18 mouse cellular contexts compared by ENCODE assay signal in genomic region chr1:120070168-120070567, GRCm38 (mm10). TPM values are rescaled to one million over a fixed set of nuclear protein-coding genes. Genes with fewer than 3 reads are reported as not detected.
DNase-seq lines count a peak whose midpoint lies in the region; ATAC-seq and TF ChIP-seq lines count a peak whose summit lies in the region.
"Had no signal": no experiment of that assay in that cellular context is flagged by ENCODE, and none has a peak within 500 bp of the region (broad histone marks: within the 10 kb centered on the region; RNA-seq: fewer than 3 reads in every experiment).

No protein-coding gene starts in this region.

- peaks cover 43% of the 10 kb centered on the region for H3K4me1 ChIP-seq in kidney, adult 2 months (ENCODE audit: control insufficient read depth, insufficient read depth, low read length)
- peaks cover 19% of the 10 kb centered on the region for H3K4me1 ChIP-seq in kidney, embryonic 14.5 days (ENCODE audit: control insufficient read depth, insufficient read depth, low read length)
- H3K4me1 ChIP-seq in lung, postnatal 0 days (ENCODE audit: insufficient read depth, low read depth, low read length), result peaks cover 20% of the 10 kb centered on the region
- H3K4me1 ChIP-seq in heart, adult 2 months (ENCODE audit: control insufficient read depth, insufficient read depth, low read length), result peaks cover 2% of the 10 kb centered on the region; the same call in 1 of the 2 replicates

- H3K79me2 ChIP-seq in heart, adult 2 months (replicated peaks; ENCODE audit: control insufficient read depth, insufficient read depth, low read length), result no peaks in the 10 kb centered on the region

- no peak overlapping the region for H3K4me3 ChIP-seq in kidney, adult 2 months (ENCODE audit: insufficient read depth, low read depth, low read length)
- no peak overlapping the region for H3K4me3 ChIP-seq in kidney, embryonic 14.5 days (ENCODE audit: low read length)
- no peak overlapping the region for H3K4me3 ChIP-seq in lung, postnatal 0 days (ENCODE audit: low read depth, low read length)
- no peak overlapping the region for H3K4me3 ChIP-seq in heart, adult 2 months
- H3K4me3 ChIP-seq: embryonic facial prominence, embryonic 10.5 days; forebrain, embryonic 15.5 days; heart, embryonic 10.5 days; midbrain, embryonic 10.5 days had no signal

- no peak for ATAC-seq in kidney, embryonic 14.5 days (ENCODE audit: low FRiP score, low TSS enrichment)
- ATAC-seq in lung, postnatal 0 days, result no peak
- ATAC-seq: forebrain, embryonic 15.5 days; hindbrain, embryonic 16.5 days; Patski had no signal

- intact Hi-C loops in heart, adult 2 months (cut with DNase I), result no loop called here

- H3K27ac ChIP-seq in kidney, adult 2 months (ENCODE audit: insufficient read depth, low read depth, low read length), result no peak overlapping the region
- H3K27ac ChIP-seq in kidney, embryonic 14.5 days (ENCODE audit: low read depth, low read length), result no peak overlapping the region
- H3K27ac ChIP-seq in lung, postnatal 0 days (ENCODE audit: low read length), result peak overlapping the region; percentile 72
- no peak overlapping the region for H3K27ac ChIP-seq in heart, adult 2 months
- H3K27ac ChIP-seq: embryonic facial prominence, embryonic 10.5 days; forebrain, embryonic 15.5 days; heart, embryonic 10.5 days; liver, embryonic 14.5 days; midbrain, embryonic 10.5 days had no signal

- peak; percentile 71 for DNase-seq in kidney, adult 2 months
- no peak for DNase-seq in lung, postnatal 0 days (ENCODE audit: low spot score)
- no peak for DNase-seq in lung, adult 18-20 months
- DNase-seq in kidney, postnatal 14 days, result peak; percentile 58
- no peak for DNase-seq in natural killer cell, adult 2 months (ENCODE audit: low spot score in 2 of 2)
- no peak for DNase-seq in heart, adult 2 months
- DNase-seq: adrenal gland, postnatal 36 days; cerebellum, adult 9-10 months; lung, postnatal 10 days had no signal

- WGBS in kidney, adult 2 months, result 57% methylated on average over 6 of the region's 6 CpGs
- 31% methylated on average over 6 of the region's 6 CpGs for WGBS in kidney, embryonic 14.5 days
- WGBS in lung, postnatal 0 days, result 56% methylated on average over 6 of the region's 6 CpGs
- WGBS in heart, adult 2 months, result 78% methylated on average over 6 of the region's 6 CpGs

- H3K9me3 ChIP-seq in kidney, embryonic 14.5 days (ENCODE audit: control insufficient read depth, low read length), result no peaks in the 10 kb centered on the region
- no peaks in the 10 kb centered on the region for H3K9me3 ChIP-seq in lung, postnatal 0 days (ENCODE audit: low read length)
- H3K9me3 ChIP-seq: embryonic facial prominence, embryonic 10.5 days; forebrain, embryonic 15.5 days; heart, embryonic 10.5 days; midbrain, embryonic 10.5 days had no signal

- TF ChIP-seq CTCF in kidney, adult 2 months (conservative IDR thresholded peaks at IDR 0.05; ENCODE audit: insufficient read depth, insufficient read length, low read depth, low read length), result no peak
- TF ChIP-seq CTCF in lung, postnatal 0 days (IDR thresholded peaks at IDR 0.05), result no peak
- no peak for TF ChIP-seq CTCF in heart, adult 2 months (IDR thresholded peaks at IDR 0.05)

- H3K4me2 ChIP-seq in kidney, embryonic 14.5 days (replicated peaks; ENCODE audit: low read depth, low read length), result no peak overlapping the region
- no peak overlapping the region for H3K4me2 ChIP-seq in lung, postnatal 0 days (replicated peaks; ENCODE audit: low read depth, low read length)
- H3K4me2 ChIP-seq: forebrain, embryonic 15.5 days had no signal

- TF ChIP-seq POLR2A in kidney, adult 2 months (IDR thresholded peaks at IDR 0.05; ENCODE audit: low read depth, low read length), result no peak
- TF ChIP-seq POLR2A in heart, adult 2 months (IDR thresholded peaks at IDR 0.05; ENCODE audit: insufficient read depth, low read depth, low read length), result no peak

- no peaks in the 10 kb centered on the region for H3K36me3 ChIP-seq in kidney, adult 2 months (ENCODE audit: control insufficient read depth, insufficient read depth, low read length)
- no peaks in the 10 kb centered on the region for H3K36me3 ChIP-seq in kidney, embryonic 14.5 days (ENCODE audit: control insufficient read depth, insufficient read depth, low read length)
- H3K36me3 ChIP-seq in lung, postnatal 0 days (ENCODE audit: insufficient read depth, low read length), result no peaks in the 10 kb centered on the region
- H3K36me3 ChIP-seq in heart, adult 2 months (ENCODE audit: control insufficient read depth, insufficient read depth, low read length), result no peaks in the 10 kb centered on the region
- H3K36me3 ChIP-seq: embryonic facial prominence, embryonic 10.5 days; forebrain, embryonic 15.5 days; midbrain, embryonic 10.5 days had no signal

- H3K9ac ChIP-seq in kidney, embryonic 14.5 days (ENCODE audit: low read depth, low read length), result no peak overlapping the region
- H3K9ac ChIP-seq in lung, postnatal 0 days (replicated peaks; ENCODE audit: low read depth), result no peak overlapping the region
- H3K9ac ChIP-seq in heart, adult 2 months (ENCODE audit: low read depth, low read length), result no peak overlapping the region
- H3K9ac ChIP-seq: forebrain, embryonic 15.5 days; liver, embryonic 14.5 days had no signal

- TF ChIP-seq EP300 in lung, postnatal 0 days (IDR thresholded peaks at IDR 0.05), result peak; percentile 30; the same call in 1 of the 2 replicates
- no peak for TF ChIP-seq EP300 in heart, adult 2 months (IDR thresholded peaks at IDR 0.05; ENCODE audit: insufficient read depth, low read depth, low read length)

- H3K27me3 ChIP-seq in kidney, adult 2 months (replicated peaks; ENCODE audit: control insufficient read depth, insufficient read depth, low read length), result no peaks in the 10 kb centered on the region
- no peaks in the 10 kb centered on the region for H3K27me3 ChIP-seq in kidney, embryonic 14.5 days (ENCODE audit: control insufficient read depth, insufficient read depth, low read length)
- no peaks in the 10 kb centered on the region for H3K27me3 ChIP-seq in lung, postnatal 0 days (replicated peaks; ENCODE audit: insufficient read depth, low read length)
- H3K27me3 ChIP-seq in heart, adult 2 months (ENCODE audit: control insufficient read depth, insufficient read depth, low read length), result no peaks in the 10 kb centered on the region
- H3K27me3 ChIP-seq: Patski had no signal

RNA-seq across cellular contexts. Expression of gene Tmem37, which starts 3.7 kb away (rescaled TPM):
- polyA plus RNA-seq in kidney, adult 2 months (2012; rRNA removed), result 232 and 266 TPM in 2 replicates
- 40.5 and 44.1 TPM in 2 replicates for polyA plus RNA-seq in kidney, embryonic 14.5 days (2014; fragmentation: Nextera tagmentation; extraction: Ambion mirVana)
- 121 and 127 TPM in 2 replicates for polyA plus RNA-seq in lung, postnatal 0 days (2015; fragmentation: Nextera tagmentation; extraction: Ambion mirVana)
- total RNA-seq in heart, adult 2 months (2021), result 1 to 10 TPM; 5.6 to 7.5 TPM
- 9.0 and 29.3 TPM in 2 replicates for polyA plus RNA-seq in heart, adult 2 months (2012; rRNA removed)
- total RNA-seq: neutrophil, adult 5-6 weeks had no signal

RNA-seq across cellular contexts. Expression of gene Dbi, which starts 50.7 kb away (rescaled TPM):
- 1,108 and 1,337 TPM in 2 replicates for polyA plus RNA-seq in kidney, adult 2 months (2012; rRNA removed)
- 571 and 767 TPM in 2 replicates for polyA plus RNA-seq in kidney, embryonic 14.5 days (2014; fragmentation: Nextera tagmentation; extraction: Ambion mirVana)
- 646 and 687 TPM in 2 replicates for polyA plus RNA-seq in lung, postnatal 0 days (2015; fragmentation: Nextera tagmentation; extraction: Ambion mirVana)
- total RNA-seq in heart, adult 2 months (2021), result 100 to 1,000 TPM; 251 to 264 TPM
- polyA plus RNA-seq in heart, adult 2 months (2012; rRNA removed), result 327 and 335 TPM in 2 replicates

RNA-seq across cellular contexts. Expression of gene 3110009E18Rik, which starts 50.8 kb away (rescaled TPM):
- polyA plus RNA-seq in kidney, adult 2 months (2012; rRNA removed), result 4.3 and 5.1 TPM in 2 replicates
- polyA plus RNA-seq in kidney, embryonic 14.5 days (2014; fragmentation: Nextera tagmentation; extraction: Ambion mirVana), result 22.2 and 31.9 TPM in 2 replicates
- 10.7 and 12.5 TPM in 2 replicates for polyA plus RNA-seq in lung, postnatal 0 days (2015; fragmentation: Nextera tagmentation; extraction: Ambion mirVana)
- 1 to 10 TPM; 5.2 to 5.8 TPM for total RNA-seq in heart, adult 2 months (2021)
- polyA plus RNA-seq in heart, adult 2 months (2012; rRNA removed), result 2.5 and 4.8 TPM in 2 replicates

Comparison
In these comparisons a context has a peak if more than half of its experiments do, and no peak if none do; other contexts are left out.
1. DNase-seq: peak in kidney, adult 2 months (single experiment) and kidney, postnatal 14 days (single experiment); none in lung, postnatal 0 days (single experiment), lung, adult 18-20 months (0 of 2), natural killer cell, adult 2 months (0 of 2) and heart, adult 2 months (0 of 2).